Mouse (Mus musculus) spleen, embryonic (tissue): ENCODE measurements around the gene Tpmt.

Experiments used
- CTCF ChIA-PET: fragments of 350-600 bp; sonication (Branson Sonifier 250); formaldehyde crosslinking; loops from one replicate; lab custom pipeline; 2022; lab: Charles Lee

The Tpmt gene

DNA sequence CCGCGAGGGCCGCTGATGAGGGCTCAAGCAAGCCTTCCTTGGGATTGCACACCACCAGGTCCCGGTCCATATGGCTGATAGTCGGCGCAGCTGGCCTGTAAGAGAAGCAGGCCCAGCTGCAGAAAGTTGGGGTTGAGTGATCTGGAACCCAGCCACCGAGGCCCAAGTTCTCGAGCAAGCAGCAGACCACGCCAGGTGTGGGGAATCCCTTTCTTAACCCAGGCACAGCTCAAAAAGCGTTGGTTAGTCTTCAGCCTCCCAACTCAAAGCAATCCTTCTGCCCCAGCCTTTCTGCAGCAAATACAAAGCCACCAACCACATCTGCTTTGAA, at the start of gene Tpmt:
TSS of gene Tpmt (minus strand) at position 121 of the 331 bp plus-strand sequence.
- CTCF ChIA-PET: no interaction called here

DNA sequence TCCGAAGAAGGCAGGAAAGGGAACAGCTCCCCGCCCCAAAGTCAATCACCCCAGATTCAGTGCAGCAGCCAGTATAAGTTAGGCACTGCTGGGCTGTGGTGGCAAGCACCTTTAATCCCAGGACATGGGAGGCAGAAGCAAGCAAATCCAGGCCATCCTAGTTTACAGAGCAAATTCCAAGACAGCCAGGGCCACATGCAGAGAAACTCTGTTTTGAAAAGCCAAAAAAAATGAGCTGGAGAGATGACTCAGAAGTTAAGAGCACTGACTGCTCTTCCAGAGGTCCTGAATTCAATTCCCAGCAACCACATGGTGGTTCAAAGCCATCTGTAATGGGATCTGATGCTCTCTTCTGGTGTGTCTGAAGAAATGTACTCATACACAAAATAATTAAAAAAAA, 49.3 kb upstream of the Tpmt start:
- CTCF ChIA-PET: no interaction called here

DNA sequence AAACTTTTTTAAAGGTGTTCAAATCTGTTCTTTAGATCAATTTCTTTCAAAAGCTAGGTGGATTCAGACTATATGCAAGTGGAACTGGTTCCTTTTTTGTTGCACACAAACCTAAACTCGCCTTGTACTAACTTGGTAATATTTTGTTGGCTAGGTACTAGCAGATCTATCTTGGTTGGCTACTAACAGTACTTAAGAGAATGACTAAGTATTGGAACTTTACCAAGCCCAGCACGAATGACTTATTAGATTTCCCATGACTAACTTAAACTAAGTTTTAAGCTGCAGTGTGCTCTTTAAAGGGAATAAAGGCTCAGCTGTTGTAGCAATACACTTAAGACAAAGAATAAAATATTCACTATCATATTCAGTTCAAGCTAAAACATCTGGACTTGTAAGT, 44.7 kb upstream of the Tpmt start:
- CTCF ChIA-PET: no interaction called here

DNA sequence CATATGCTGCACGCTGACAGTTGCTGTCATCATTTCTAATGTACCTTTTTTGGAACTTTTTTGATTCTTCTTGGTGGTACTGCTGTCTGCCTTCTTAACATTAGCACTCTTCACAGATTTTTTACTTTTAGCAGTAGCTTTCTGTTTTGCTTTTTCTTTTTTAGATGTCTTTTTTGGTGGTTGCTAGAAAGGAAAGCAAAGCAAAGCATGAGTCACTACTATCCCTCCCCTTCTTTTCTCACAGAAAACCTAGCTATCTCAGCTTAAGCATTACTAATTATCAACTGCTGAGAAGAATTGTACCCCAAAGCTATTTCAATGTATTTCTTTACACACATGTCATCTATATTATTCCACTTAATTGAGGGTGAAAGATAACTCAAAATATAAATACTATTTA, 43.9 kb upstream of the Tpmt start:
- CTCF ChIA-PET: no interaction called here

DNA sequence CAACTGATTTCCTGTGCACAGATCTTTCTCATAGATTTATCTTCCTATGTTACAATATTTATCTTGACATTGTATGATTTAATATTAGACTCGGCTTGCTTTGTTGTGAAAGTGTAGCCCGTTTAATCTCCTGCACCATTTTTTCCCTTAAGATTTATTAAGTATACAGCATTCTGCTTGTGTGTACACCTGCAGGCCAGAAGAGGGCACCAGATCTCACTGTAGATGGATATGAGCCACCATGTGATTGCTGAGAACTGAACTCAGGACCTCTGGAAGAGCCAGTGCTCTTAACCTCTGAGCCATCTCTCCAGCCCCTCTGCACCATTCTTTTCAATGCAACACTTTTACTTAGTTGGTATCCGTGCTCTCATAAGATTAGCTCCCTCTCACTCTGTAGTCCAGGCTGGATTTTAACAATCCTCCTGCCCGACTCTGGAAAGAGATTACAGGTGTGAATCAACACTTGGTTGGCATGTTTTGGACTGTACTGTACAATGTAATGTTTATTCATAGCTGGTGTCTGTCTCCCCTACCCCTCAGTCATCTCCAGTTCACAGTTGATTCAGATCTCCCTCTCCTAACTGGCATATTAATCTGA, 36.5 kb upstream of the Tpmt start:
- CTCF ChIA-PET: interaction anchor here (0.7 kb wide), 1 partner anchor 20 kb away, joined by 3 read pairs; no protein-coding TSS in a partner anchor

DNA sequence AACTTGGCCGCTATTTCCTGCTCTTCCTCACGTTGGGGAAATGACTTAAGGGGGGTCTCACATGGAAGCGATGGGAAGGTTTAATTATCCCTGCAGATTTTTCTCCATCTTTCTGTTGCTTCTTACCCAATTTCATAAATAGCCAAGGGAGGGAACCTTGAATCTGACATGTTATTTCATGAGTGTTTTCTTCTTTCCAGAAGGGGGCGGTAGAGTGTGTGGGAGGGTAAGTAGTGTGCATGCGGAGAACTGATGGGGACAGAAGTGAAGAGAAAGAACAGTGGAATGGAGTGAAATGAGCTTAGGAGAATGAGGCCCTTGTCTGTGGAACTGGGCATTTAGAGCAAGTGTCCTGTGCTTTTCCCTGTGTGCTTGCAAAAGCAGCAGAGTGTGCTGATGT, 34.3 kb upstream of the Tpmt start:
- CTCF ChIA-PET: no interaction called here

DNA sequence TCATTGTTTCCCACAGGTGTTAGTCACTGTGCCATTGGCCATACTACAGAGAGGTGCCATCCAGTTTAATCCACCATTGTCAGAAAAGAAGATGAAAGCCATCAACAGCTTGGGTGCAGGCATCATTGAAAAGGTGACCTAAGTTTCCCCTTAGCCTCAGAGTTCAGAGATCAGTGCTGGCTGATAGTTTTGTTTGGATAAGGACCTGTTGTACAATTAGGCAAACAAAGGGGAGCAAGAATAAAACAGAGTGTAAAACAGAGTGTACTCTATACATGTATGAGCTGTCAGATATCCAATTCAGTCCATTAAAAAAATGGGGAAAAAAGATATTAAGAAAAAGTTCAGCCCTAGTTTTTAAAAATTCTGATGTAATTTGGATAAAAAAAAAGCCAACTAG, 32.8 kb upstream of the Tpmt start:
- CTCF ChIA-PET: no interaction called here

DNA sequence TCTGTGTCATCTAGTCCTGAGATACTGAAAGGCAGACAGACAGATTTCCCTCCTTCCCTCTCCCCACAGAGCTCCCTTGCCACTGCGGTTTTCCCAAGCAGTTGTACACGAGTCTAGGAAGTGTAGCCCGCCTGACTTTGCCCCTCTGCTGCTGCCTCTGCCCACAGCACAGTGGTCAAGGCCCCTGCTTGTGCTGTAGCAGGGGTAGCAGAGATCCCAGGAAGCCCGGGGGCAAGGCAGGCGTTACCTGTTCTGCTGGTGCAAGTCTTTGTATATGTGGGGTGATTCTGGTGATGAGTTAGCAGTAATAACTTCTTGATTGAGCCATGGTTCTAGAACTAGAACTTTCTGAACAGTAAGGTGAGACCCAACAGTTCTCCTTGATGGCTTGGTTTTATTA, 31.6 kb upstream of the Tpmt start:
- CTCF ChIA-PET: no interaction called here

DNA sequence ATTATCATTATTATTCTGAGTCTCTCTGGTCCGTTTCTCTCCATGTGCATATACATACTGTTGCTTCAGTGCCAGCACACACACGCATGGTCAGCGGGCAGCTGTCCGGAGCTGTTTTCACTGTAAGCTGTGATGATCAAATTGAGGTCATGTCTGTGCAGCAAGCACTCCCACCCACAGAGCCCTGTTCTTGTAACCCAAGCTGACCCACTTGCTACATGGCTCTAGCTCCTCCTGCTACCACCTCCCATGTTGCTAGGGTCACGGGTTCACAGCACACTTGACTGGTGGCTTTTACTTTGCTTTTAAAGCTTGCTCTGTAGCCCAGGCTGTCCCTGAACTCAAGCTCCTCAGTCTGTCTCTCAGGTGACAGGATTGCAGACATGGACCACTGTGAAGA, 27.9 kb upstream of the Tpmt start:
- CTCF ChIA-PET: no interaction called here

DNA sequence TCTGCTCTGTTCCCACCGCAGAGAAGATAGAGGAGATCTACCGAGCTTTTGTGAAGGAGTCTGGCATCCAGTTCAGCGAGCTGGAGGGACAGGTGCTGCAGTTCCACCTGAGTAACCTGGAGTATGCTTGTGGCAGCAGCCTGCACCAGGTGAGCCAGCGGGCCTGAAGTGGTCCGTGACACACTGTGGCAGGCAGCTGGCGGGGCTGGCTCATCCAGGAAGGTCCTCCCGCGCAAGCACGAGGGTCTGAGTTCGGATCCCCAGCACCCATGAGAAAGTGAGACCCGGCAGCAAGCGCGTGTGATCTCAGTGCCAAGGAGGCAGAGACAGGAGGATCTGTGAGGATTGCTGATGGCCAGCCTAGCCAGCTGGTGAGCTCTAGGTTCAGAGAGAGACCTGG, 27.3 kb upstream of the Tpmt start:
- CTCF ChIA-PET: no interaction called here

DNA sequence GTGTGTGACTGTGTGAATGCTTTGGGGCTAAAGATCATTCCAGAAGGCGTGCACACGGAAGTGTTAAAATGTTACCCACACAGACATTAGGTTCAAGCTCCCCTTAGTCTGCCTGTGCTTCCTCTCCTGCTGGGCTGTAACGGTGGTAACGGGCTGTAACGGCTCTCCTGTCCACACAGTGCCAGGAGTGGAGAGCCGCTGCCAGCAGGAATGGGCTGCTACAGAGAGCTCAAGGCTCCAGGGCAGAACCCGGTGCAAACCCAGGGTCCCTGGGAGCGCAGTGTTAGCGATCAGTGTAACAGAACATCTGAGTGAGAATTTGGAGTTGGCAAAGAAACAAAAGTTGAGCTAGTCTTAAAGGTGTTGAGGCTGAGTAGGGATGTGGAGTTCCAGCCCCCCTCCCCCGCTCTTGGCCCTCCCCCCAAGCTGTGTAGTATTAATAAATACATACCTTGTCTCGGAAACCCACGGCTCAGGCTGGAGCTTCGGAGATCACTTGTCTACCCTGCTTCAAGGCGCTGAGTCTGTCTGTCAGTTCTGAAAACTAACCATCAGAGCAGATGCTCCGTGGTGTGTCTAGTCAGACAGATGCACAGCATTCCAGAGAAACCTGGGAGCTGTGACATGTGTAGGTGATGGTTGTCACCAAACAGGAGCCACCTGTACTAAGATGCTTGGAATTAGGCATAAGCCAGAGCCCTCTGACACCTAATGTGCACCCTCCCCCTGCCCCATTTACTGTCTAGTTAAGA, 26.0 kb upstream of the Tpmt start:
- CTCF ChIA-PET: no interaction called here

DNA sequence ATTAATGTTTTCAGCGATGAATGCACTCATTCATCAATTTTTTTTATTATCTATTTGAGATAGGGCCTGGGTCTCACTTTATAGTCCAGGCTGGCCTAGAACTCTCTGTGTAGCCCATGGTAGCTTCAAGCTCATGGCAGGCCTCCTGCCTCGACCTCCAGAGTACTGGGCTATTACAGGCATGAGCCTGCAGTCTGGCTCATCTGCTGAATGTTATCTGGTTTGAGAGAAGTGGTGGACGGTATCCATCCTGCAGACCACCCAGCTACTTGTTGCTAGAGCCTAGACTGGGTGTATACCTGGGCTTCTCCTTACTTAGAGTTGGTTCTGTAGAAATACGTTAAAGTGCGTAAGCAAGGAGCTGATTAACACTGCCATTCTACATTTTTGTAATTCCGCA, 22.5 kb upstream of the Tpmt start:
- CTCF ChIA-PET: no interaction called here

DNA sequence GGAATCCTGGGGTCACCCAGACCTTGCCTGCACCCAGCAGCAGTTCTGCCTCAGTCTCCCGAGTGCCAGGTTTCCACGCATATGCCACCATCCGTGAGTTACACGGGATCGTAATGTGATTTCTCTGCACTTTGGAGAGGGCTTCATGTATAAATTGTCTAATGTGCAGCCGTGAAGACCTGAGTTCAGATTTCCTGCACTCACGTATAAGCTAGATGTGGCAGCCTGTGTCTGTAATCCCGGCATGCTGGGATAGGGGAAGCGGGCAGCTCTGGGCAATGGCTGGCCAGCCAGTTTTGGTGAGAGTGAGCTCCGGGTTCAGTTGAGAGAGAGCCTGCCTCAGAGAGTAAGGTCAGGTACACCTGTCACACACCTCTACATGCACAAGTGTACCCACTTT, 22.0 kb upstream of the Tpmt start:
- CTCF ChIA-PET: no interaction called here

DNA sequence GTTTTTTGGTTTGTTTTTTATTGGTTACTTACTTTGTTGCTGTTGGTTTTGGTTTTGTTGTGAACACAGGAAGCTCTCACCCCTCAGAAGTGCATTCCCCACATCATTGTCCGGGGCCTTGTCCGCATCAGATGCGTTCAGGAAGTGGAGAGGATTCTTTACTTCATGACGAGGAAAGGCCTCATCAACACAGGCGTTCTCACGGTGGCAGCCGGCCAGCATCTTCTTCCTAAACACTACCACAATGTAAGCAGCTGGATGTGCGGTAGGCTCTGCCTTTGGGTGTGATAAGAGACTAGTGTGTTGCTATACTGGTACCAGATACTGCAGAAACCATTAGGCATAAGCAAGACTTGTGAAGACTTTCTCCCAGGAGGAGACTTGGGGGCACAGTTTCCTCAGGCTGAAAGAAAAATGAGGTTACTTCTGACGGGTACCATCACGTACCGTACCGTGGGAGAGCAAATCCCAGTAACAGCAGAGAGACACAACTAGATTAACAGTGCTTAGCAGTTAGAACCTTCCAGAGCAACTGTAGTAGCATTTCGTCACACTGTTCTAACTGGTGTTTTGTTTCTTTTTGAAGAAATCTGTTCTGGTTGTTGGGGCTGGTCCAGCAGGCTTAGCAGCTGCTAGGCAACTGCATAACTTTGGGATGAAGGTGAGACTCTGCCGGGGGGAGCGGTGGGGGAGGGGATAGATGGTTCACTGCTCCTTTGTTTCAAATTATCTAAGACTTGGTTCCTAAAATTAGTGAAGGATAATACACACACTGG, 19.6 kb upstream of the Tpmt start:
- CTCF ChIA-PET: no interaction called here

DNA sequence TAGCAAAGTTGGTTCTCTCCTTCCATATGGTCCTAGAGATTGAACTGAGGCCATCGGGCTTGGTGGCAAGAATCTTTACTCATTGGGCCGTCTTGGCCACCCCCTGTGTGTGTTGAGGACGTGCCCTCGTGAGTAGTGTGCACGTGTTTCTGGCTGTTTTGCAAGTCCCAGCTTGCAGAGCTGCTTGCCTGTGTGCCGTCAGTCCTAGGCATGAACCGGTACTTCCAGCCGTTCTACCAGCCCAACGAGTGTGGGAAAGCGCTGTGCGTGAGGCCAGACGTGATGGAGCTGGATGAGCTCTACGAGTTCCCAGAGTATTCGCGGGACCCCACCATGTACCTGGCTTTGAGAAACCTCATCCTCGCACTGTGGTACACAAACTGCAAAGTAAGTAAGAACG, 18.2 kb upstream of the Tpmt start:
- CTCF ChIA-PET: no interaction called here

DNA sequence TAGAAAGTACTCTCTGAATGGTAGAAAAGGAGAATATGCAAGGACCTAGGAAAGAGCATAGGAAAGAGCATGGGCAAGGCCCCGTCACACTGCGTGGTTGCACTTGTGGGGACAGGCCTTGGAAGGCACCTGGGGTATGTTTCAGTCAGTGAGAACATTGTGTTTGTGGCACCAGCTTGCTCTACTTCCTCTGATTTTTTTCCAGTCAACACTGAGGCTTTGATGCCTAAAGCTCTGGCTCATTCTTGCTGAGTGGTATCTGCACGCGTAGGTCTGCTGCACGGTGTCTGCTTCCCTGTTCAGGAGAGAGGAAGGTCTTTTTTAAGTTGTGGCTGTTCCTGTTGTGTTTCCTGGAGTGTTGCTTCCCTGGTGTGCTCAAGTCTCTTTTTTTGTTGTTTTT, 12.2 kb upstream of the Tpmt start:
- CTCF ChIA-PET: no interaction called here

DNA sequence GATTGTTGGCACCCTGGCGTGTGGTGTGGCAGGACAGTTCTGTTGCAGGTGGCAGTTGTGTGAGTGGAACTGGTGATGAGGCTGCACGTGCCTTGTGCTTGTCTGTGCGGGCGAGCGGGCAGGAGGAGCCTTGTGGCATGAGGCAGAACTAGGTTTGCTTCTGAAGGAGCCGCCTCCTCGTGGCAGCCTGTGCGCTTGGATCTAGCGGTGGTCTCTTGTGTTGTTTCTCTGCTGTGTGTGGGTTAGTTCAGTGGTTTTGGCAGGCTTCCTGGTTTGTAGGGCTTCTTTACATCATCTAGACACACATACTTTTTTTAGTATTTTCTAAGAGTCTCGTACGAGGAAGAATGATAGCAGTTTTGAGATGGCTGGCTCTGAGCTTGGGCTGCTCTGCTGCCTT, 11.6 kb upstream of the Tpmt start:
- CTCF ChIA-PET: no interaction called here

DNA sequence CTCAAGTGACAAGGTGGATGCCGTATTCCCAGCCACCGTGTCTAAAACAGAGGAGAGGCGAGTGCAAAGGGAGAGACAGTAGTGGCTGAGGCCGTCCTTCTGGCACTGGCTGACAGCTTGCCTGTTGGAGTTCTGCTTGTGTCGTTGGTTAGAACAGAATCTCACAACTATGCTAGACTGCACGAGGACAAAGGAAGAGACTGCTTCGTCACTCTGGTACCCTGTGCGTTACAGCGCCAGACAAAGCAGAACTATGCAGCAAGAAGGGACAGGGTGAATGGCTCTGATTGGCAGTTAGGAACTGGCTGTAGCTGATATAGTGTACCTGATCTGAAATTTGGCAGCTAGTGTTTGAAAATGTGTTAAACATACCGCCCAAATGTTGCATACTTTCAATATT, 9.4 kb upstream of the Tpmt start:
- CTCF ChIA-PET: no interaction called here

DNA sequence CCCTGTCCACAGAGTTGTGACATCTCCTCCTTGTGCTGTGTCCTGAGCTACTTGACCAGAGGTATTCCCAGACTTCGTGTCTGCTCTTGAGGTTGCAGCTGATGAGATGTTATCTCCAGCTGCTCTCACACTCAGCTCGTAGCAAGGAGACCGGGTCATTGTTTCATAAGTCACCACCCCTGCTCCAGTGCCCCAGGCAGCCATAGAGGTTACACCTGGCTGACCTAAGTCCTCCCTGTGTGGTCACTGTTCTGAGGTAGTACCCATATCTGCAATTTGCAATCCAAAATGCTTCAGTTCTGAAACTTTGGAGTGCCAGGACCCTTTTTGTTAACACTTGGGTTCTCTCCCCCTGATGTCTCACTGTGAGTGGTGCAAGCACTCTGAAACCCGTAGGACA, 5.5 kb upstream of the Tpmt start:
- CTCF ChIA-PET: no interaction called here

DNA sequence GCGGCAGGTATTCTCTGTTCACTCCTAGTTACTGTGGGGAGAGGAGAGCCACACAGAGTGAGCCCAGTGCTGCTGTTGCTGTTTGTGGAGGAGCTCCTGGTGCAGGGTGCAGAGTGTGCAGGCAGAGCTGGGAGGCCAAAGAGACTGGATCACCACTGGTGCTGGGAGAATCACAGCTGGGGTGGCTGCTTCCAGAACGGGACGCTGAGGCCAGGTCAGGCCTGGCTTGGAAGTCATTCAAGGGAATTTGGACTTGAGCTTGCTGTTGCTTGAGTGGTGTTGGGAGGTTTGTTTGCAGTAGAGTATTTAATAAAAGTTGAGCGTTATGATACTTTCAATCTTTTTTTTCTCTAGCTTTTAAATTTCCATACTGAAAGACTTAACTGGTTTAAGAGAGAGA, 3.5 kb upstream of the Tpmt start:
- CTCF ChIA-PET: no interaction called here

DNA sequence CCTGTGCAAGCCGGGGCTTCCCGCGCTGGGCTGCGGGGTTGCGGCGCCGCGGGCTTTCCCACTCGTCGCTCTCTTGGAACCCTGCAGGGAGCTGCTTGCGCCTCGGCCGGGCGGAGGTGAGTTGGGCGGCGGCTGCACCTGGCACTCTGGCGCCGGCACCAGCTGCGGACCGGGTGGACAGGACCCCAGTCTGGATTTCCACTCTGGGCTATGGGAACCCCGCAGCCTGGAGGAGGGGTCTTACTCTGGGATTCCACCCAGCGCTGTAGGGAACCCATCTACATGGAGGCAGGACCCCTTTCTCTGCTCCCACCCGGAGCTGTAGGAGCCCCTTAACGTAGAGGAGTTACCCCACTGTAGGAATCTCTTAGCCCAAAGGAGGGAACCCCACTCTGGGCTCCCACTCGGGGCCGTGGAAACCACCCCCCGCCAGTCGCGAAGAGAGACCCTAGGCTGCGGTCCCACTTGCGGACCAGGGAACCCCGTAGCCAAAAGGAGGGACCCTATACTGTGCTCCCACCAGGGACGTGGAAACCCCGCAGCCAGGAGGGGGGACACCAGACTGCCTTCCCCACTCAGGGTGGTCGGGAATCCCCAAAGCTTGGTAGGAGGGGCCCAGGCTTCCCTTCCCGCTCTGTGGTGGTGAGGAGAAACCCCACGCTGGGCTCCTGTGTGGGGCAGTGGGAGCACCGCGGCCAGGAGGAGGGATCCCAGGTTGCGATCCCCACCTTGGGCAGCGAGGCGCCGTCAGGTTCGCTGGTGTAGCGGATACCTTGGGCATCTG, 512 bp downstream of the Tpmt start:
- CTCF ChIA-PET: interaction anchor here (0.5 kb wide), 1 partner anchor 14 kb away, joined by 13 read pairs; no protein-coding TSS in a partner anchor

DNA sequence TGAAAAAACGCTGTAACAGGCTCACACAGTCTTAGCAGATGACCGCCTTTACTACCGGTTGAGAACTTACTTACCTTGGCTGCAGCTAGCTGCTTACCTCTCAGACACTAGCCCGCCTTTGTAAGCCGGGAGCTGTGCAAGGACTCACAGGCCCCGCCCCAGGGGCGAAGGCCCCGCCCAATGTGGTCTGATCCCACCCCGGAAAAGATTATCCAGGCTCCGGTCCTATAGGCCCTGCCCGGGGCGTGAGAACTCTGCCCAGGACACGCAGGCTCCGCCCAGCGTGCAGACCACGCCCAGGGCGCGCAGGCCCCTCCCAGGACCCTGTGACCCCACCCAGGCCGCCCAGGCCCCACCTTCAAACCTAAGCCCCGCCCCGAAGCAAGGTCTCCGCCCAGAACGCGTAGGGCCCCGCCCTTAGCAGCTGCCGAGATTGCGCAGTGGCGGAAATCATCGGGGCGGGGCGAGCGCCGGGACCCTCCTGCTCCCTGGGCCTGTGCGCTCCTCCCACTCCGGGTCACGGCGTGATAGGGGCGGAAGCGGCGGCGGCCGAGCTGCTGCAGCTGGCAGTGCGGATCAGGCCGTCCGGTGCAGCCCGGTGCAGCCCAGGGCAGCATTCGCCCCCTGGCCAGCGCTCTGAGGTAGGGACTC, 1.4 kb downstream of the Tpmt start, which contains the start of gene Kdm1b:
TSS of gene Kdm1b (plus strand) at position 470 of the 651 bp plus-strand sequence.
- CTCF ChIA-PET: no interaction called here
